Mouse (Mus musculus) kidney, postnatal 10 days (tissue): ENCODE data around the gene Zfp512b.
A peak's percentile ranks its signal among the peaks of the same experiment; 100 is the strongest.

ENCODE experiments used
- DNase-seq: peaks from one replicate; pipeline ENCODE4 v3.0.0; 2021; ENCODE audit warnings: mixed read lengths

The Zfp512b gene

GRCm38 (mm10) chr2:181572921-181573920 lies 19.4 kb downstream of the Zfp512b start:
- DNase-seq = no peak

- DNase-seq = no peak
Observed at GRCm38 (mm10) chr2:181571941-181572670, 20.5 kb downstream of the Zfp512b start.

GRCm38 (mm10) chr2:181570921-181571595 lies 21.5 kb downstream of the Zfp512b start:
- no peak for DNase-seq

- DNase-seq = no peak
Observed at GRCm38 (mm10) chr2:181570375-181570774, 22.2 kb downstream of the Zfp512b start.

- DNase-seq = no peak
Observed at GRCm38 (mm10) chr2:181569856-181570255, 22.7 kb downstream of the Zfp512b start.

GRCm38 (mm10) chr2:181568272-181569008 lies 24.2 kb downstream of the Zfp512b start:
- peak; percentile 81 for DNase-seq

GRCm38 (mm10) chr2:181567338-181567737 lies 25.3 kb downstream of the Zfp512b start:
- no peak for DNase-seq

- no peak for DNase-seq
Observed at GRCm38 (mm10) chr2:181553772-181554171, 38.8 kb downstream of the Zfp512b start.

GRCm38 (mm10) chr2:181550233-181550632 lies 42.4 kb downstream of the Zfp512b start:
- no peak for DNase-seq

- no peak for DNase-seq
Observed at GRCm38 (mm10) chr2:181548682-181549081, 43.9 kb downstream of the Zfp512b start.

- DNase-seq = no peak
Observed at GRCm38 (mm10) chr2:181548227-181548626, 44.4 kb downstream of the Zfp512b start.

GRCm38 (mm10) chr2:181546142-181546541 lies 46.5 kb downstream of the Zfp512b start:
- no peak for DNase-seq

GRCm38 (mm10) chr2:181541761-181542380 lies 50.7 kb downstream of the Zfp512b start:
- DNase-seq = no peak

- peak; percentile 35 for DNase-seq
Observed at GRCm38 (mm10) chr2:181537444-181538047, 55.1 kb downstream of the Zfp512b start.

GRCm38 (mm10) chr2:181536410-181536809 lies 56.2 kb downstream of the Zfp512b start:
- DNase-seq = no peak

GRCm38 (mm10) chr2:181532589-181532988 lies 60.0 kb downstream of the Zfp512b start:
- DNase-seq = no peak
